Mouse (Mus musculus): Measurements from ENCODE around the gene Ephb2.

Gene Ephb2

DNA sequence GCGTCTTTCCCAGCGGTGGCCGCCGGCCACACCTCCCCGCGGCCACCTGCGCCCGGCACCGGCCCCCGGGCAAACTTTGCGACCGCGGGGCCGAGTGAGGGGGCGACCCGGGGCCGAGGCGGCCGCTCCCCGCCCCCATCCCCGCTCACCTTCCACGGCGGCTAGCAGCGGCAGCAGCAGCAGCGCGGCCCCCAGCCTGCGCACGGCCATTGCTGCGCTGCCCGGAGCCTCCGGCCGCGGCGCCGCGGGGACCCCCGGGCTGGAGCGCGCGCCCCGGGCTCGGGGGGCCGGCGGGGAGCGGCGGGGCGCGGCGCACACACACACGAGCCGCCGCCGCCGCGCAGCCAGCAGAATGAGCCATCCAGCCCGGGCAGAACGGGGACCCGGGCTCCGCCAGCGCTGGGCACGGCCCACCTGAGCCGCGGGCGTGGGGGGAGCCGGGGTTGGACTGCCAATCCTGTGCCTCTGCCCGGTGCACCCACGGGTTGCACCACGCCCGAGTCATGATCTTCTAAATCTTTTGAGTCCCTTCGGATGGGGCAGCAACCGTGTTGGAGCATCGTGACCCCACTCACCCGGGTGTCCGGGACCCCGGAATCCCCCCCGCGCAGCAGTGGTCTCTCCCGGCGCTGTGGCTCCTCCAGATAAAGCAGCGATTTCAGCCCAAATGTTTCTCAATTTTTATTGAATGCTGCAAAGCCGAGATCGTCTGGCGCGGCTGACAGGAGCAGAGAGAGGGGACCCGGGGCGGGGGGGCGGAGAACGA, at the start of gene Ephb2:
TSS of gene Ephb2 (minus strand) at position 368 of the 766 bp plus-strand sequence.
- DNase-seq (ENCODE audit: low spot score in 2 of 2) = peak; percentile 37 to 81

DNA sequence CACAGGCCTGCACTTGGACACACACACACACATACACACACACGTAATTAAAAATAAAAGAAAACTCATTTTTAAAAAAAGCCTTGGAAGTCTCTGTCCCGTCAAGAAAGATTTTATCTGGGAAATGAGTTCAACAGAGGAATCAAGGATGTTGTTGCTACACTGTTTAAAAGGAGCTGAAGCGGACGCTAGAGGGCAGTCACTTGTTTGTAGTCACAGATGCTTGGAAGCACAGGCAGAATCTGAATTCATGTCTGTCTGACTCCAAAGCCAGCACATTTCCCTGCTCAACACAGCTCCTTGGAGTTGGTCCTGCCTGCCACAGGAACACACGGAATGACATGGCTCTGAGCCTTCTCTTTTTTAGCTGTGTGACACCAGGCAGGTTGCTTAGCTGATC, 42.8 kb upstream of the Ephb2 start:
- DNase-seq (ENCODE audit: low spot score in 2 of 2) = no peak

DNA sequence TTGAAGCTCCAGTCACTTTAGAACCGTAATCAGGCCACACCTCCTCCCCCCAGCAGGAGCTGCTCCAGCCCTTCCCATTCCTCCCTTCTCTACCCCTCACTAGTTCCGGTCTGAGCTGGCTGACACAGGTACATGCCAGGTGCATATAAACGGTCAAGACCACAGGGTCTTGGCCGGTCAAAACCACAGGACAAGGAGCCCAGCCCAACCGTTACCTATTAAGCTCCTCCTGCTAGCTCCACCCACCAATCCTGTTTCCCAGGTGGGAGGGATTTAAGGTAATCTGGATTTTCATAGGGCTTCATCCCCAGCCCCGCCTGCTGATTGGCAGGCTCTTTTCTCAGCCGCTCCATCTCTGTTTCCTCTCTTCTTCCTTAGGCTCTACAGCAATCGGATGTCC, 42.4 kb upstream of the Ephb2 start:
- no peak for DNase-seq (ENCODE audit: low spot score in 2 of 2)

DNA sequence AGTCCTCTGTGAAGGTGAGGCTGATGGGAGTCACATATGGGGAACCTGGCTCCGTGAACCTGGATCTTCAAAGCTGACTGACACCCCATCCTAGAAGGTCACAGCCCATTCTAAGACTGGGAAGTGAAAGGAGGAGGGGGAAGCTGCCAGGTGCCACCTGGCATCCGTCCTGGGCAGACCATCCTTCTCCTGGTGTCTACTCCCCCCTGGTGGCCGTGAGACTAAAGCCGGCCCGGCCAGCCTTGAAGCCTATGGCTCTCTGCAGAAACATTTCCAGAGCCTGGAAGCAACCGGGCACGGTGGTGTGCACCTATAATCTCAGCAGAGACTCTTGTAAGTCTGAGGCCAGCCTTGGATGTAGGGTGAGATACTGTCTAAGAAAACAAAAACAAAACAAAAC, 41.2 kb upstream of the Ephb2 start:
- DNase-seq (ENCODE audit: low spot score in 2 of 2) = peak in 1 of 2 experiments; percentile 50

DNA sequence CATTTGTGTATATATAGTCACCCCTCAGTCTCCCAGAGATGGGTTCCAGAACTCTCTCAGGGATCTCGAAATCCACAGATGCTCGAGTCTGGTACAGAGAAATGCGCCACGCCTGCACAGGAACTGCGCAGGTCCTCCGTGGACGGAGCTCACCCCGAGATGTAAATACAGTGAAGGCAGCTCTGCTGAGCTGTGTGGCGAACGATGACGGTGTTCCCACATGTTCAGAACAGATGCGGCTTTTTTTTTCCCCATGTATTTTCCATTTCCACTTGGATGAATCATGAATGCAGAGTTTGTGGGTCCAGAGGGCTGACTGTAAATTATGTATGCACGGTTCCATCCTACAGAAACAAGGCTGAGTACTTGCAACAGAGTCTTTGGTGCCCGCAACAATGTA, 39.2 kb upstream of the Ephb2 start:
- no peak for DNase-seq (ENCODE audit: low spot score in 2 of 2)

DNA sequence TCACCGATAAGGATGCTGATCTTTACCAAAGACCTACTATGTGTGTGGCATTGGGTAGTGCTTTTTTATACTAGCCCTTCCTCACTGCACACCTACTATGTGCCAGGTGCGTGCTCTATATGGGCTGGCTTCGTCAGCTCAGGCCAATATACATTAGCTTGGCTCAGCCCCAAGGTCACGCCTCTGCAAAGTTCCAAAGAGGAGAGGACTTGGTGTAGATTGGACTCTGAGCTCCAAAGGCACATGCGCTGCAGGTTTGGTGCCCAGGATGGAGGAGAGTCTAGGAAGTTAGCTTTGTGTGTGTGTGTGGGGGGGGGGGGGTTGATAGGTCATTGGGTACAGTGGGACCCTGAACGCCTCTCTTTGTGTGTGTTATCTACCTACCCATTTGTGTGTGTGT, 32.6 kb upstream of the Ephb2 start:
- DNase-seq (ENCODE audit: low spot score in 2 of 2) = no peak

DNA sequence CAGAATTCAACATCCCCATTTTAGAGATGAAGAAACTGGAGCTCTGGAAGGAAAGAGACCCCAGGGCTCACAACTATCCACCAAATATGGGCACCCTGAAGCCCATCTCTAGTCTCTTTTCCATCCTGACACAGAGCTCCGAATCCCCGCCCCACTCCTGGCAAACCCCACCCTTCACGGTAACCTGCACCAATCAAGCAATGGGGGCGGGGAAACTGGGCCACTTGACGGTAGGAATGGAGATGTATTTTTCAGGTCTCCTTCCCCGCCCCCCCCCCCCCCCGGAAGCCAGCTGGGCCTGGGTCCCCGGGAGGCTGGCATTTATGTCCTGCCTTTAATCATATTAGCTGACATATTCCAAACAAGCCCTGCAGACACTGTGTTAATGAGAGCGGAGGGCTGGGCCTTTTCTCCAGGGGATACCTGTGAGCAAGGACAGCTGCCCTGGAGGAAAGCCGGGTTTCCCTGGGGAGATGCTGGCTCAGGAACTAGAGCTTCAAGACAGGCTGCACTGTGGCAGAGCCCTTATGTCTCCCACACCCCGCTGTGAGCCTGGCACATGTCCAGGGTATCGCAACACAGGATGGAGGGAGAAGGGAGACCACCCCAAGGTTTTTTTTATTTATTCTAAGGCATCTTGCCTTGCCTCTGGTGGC, 32.0 kb upstream of the Ephb2 start:
- DNase-seq (ENCODE audit: low spot score in 2 of 2) = no peak

DNA sequence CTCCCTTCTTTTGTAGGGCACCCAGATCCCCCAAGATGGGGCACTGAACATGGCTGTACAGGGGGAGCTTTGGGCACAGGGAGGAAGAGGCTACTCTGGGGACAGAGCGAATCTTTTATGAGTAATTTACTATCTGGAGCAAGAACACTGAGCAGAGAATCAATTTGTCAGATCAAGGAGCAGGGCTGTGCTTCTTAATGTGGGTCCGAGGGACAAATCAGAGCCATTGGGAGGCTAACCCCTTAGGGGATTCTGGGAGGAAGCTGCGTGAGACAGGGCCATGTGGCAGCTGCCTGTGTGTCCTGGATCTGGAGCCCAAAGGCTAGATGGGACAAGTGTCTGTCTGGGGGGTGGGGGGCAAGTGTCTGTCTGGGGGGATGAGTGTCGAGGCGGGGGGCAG, 29.7 kb upstream of the Ephb2 start:
- no peak for DNase-seq (ENCODE audit: low spot score in 2 of 2)

DNA sequence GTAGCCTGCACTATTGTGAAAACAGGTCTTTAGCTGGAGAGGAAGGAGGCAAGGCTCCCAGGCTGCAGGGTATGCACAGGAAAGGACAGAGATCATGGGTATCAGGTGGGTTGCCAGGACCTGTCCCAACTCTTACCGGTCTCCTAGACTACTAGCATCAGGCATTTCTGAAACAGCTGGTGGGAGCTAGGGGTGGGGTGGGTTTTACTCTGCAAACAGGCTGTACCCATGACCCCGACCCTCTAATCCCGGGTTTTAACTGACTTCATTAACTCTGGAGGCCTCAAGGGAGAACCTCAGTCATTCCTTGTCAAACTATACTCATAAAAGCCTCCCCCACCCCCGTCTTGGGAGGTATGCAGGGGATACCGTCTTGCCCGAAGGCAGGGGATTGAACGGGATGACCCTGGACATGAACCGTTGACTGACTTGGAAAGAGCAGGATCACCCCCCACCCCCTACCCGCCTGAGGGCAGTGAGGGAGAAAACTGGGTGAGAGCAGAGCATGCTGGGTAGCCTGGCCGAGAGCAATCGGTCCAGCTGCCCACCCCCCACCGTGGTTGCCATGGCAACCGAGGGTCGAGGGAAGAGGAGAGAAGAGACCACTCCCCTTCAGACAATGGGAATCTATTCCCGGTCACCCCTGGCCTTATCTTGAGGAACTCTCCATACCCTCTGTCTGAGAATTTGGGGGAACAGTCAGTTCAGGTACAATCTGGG, 29.1 kb upstream of the Ephb2 start:
- no peak for DNase-seq (ENCODE audit: low spot score in 2 of 2)

DNA sequence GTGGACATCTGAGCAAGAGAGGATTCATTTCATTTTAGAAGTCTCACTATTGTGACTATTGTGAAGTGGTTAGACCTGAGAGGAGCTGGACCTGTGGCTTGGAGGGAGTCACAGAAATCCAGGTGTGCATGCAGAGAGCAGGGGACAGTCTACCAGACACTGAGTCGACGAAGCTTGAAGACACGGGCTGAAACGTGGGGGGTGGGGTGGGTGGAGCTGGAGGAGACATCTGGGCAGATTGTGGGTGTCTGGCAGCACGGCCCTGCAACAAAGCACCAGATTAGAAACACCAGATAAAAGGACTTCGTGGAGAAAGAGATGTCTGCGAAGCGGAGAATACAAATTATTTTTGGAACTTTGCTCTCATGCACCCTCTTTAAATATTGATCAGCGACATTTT, 27.7 kb upstream of the Ephb2 start:
- DNase-seq (ENCODE audit: low spot score in 2 of 2) = no peak

DNA sequence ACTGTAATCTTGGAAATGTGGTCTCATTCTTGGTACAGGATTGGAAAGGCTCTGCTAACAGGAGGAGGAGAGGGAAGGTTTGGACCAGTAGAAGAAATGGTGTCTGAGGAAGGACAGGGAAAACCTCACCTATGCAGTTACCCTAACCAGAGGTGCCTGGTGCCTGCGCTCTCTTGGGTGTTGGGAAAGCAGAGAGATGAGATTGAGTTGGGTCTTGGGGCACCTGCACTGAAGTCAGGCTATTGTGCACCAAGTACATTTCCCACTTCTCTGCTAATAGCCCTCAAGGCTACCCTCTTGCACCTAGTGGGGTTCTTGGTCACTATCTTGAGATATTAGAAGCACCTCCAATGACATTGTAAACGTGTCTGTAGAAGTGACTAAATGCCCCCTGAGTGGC, 26.6 kb upstream of the Ephb2 start:
- DNase-seq (ENCODE audit: low spot score in 2 of 2) = no peak

DNA sequence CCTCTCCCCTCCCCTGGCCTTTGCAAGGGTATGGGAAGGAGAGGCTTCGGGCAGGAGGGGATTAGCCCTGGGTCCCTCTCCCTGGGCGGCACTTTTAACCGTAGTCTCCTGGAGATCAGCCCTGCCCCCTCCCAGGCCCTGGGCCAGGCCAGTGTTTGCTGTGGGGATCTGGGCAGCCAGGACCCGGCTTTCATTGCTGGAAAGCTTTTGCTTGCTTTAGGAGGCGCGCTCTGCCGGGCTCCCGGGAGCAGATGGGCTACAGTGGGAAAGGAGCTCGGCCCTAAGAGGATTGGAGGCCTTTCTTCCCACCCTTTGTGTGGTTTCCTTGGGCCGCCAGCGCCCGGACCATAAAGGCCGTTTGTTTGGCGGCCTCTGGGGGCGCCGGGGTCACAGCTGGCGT, 26.0 kb upstream of the Ephb2 start:
- DNase-seq (ENCODE audit: low spot score in 2 of 2) = no peak

DNA sequence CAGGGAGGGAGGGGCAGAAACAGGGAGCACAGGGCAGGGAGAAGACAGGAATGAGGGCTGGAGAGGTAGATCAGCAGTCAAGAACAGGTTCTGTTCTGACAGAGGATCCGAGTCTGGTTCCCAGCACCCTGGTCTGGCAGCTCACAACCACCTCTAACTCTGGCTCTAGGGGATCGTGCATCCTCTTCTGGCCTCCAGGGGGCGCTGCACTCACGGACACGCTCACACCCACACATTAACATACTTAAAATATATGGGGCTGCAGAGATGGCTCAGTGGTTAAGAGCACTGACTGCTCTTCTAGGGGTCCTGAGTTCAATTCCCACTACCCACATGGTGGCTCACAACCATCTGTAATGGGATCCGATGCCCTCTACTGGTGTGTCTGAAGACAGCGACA, 24.2 kb upstream of the Ephb2 start:
- no peak for DNase-seq (ENCODE audit: low spot score in 2 of 2)

DNA sequence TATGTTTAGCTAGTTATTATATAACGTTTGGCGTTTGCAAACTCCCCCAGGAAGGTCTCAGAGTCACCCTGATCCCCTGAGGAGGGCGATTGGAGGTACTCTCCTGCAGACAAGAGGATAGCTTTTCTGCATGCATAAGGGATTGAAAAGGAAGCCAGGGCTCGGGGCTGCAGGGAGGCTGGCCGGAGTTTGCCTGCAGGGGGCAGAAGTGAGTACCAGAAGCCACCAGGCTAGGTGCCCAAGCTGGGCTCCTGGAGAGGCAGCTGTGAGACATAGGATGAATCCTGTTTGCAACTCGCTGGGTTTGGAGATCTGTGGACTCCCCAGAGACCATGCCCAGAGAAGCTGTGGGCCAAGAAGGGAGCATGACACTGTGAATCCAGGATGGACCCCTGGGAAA, 19.3 kb upstream of the Ephb2 start:
- DNase-seq (ENCODE audit: low spot score in 2 of 2) = no peak

DNA sequence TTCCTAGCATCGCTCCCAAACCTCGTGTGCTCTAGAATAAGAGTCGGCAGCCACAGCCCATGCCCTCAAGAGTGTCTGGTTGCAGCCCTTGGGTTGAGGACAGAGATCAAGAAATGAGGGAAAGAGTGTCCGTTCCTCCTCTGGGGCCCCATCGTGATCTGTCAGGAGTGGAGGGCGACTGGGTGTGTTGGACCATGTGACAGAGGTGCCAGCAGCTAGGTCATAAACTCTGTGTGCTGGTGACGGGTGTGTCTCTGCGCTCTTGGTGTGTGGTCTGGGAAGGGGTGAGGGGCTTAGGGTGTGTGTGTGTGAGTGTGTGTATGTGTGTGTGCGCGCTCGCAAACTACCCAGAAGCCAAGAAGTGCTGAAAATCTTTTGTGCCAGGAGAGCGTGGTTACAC, 17.2 kb upstream of the Ephb2 start:
- no peak for DNase-seq (ENCODE audit: low spot score in 2 of 2)

DNA sequence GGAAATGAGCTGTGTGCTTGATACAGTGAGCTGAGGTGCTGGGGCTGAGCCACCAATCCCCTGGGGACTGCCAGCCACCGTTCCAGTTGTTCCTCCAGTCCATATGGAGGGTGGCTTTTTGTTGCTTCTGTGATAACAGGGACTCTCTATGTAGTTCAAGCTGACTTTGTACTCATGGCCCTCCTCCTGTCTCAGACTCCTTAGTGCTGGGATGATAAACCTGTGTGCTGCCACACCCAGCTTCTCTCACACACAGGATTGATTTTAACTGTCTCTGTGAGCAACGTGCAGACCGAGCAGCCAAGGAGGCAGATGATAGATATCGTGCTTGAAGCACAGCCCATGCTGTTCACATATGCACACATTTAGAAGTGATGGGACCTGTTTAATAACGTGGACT, 16.3 kb upstream of the Ephb2 start:
- no peak for DNase-seq (ENCODE audit: low spot score in 2 of 2)

DNA sequence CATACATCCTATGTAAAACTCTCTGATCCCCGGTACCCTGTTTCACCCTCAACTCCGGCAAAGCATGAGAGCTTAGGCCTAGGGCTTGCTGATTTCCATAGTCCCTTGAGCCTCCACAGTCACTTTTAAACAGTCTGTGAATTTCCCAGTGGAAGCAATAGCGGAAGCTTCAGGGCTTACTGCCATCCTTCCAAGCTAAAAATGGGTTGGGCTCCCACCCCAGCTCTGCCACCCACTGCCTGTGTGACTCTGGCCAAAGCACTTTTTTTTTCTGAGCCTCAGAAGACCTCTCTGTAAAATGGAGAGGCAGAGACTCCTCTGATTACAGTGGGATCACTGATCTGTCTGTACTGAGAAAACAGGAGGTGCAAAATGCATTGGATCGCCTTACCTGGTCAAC, 12.8 kb upstream of the Ephb2 start:
- DNase-seq (ENCODE audit: low spot score in 2 of 2) = no peak

DNA sequence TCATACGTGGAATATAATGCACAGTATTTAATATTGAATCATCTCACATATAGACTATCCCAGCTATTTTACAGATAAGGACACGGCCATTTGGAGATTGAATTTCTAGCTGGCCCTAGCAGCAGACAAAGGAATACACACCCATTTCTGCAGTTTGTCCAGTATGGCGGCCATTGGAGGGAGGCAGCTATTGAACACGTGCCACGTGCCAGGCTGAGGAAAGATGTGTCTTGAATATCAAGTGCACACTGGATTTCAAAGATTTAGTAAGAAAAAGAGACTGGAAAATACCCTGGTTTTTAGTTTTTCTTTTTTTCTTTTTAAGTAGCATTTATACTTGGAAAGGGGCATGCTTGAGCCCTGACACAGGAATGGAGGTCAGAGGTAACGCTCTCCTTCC, 11.4 kb upstream of the Ephb2 start:
- DNase-seq (ENCODE audit: low spot score in 2 of 2) = no peak

DNA sequence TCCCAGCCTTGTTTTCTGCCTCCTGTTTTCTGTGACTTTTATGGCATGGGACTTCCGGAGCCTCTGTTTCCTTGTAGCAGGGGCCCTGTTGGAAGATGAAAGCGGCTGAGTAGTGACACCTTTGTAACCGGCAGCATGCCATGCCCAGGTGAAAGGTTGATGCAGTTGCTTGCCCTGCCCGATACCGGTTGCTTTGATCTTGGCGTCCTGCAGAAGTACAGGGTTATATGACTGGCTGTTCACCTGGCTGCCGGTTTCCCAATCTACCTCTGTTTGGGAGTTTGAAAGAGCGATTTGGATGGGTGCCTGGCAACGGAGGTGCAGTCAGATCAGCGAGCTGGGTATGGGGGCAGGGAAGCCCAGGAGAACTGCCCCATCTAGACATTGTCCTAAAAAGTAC, 7.0 kb upstream of the Ephb2 start:
- no peak for DNase-seq (ENCODE audit: low spot score in 2 of 2)

DNA sequence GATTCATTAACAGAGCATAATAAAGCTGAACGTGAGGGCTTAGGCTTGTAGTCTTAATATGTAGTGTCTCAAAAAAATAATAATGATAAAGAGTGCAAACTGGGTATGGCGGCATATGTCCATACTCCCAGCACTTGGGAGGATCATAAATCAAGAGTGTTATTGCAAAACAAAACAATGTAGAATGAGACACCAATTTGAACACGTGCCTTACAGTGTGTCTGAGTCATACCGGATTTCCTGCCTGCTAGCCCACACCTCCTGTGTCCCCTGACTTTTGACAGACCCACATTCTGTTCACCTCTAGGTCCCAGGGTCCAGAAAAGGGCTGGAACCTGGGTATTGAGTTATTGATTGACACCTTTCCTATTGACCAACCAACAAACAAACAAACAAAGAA, 6.2 kb upstream of the Ephb2 start:
- DNase-seq (ENCODE audit: low spot score in 2 of 2) = no peak

DNA sequence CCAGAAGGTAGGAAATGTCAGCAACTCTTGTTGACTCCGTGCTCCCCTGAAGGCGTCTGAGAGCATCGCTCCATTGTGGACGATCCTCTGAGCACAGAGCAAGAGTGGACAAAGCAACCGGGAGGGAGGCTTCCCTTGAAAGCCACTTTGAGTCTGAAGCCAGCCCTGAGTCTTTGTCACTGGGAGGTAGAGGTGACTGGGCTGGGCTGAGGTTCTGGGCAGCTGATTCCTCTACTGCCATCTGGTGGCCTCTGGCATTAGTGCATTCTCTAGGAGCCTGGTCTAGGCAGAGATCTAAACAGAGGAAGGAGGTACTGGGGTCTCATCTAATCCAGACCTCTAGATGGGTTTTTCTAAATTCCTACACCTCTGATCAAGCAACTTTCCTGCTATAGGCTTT, 5.3 kb upstream of the Ephb2 start:
- DNase-seq (ENCODE audit: low spot score in 2 of 2) = peak; percentile 53 to 57

DNA sequence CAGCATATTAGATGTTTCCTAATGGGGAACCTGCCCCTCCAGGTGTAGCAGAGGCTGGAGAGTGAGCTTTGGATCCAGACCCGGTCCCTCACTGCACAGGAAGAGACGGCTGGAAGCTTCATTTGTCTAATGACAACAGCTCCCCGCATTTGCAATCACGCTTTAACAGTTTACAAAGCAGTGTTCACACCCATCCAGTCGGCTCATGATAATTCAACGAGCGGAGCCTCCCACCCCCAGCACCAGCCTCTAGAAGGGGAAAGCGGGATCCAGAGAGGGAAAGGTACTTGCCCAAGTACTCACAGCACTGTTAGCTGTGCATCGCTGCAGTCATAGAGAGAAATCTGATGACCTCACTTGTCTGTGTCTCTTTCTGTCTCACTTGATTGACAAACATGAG, 2.7 kb upstream of the Ephb2 start:
- no peak for DNase-seq (ENCODE audit: low spot score in 2 of 2)

DNA sequence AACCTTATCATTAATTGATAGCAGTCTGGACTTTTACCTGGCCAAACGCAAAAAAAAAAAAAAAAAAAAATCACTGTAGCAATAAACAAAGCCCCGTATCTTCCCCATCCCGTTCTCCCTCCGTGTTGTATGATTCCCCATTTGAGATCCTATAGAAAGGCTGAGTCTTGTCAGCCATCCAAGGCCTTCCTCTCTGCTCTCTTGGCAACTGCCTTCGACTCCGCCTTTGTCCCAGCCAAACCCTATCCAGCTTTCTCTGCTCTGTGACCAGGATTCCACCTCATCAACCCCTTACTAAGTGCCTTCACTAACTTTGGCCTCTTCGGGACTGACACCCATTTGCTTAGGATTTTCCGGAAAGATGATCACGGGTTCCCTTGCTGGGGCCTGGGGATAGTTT, 2.2 kb upstream of the Ephb2 start:
- no peak for DNase-seq (ENCODE audit: low spot score in 2 of 2)

Data from urinary bladder, adult 18-20 months (tissue).